Mouse (Mus musculus) bone marrow, adult 2 months (tissue): ENCODE measurements around the gene Sept1.

Source experiments
- CTCF ChIP-seq: fragments of 200-500 bp; IDR thresholded peaks from 2 replicates; pipeline ENCODE4 v1.5.1; 2011; ENCODE audit warnings: low read length, control low read depth; ENCODE audit not compliant: control insufficient read depth, insufficient read depth
- POLR2A ChIP-seq: fragments of 200-500 bp; IDR thresholded peaks from 2 replicates; pipeline ENCODE4 v1.6.1; 2011; ENCODE audit warnings: low read depth, mild to moderate bottlenecking, control low read depth, low read length, borderline replicate concordance; ENCODE audit not compliant: control insufficient read depth

GRCm38 (mm10) chr7:127271093-127271492, 38.2 kb upstream of the Sept1 start:
- TF ChIP-seq CTCF (no peak), POLR2A (no peak)
